Mouse (Mus musculus) midbrain, embryonic 11.5 days (tissue): ENCODE measurements around the gene Lin9. TPM values are rescaled to one million over a fixed set of nuclear protein-coding genes. Genes with fewer than 3 reads are reported as not detected.

Experiments used
- ATAC-seq: fragments of 200-750 bp; cut with Nextera tagmentation; 2 replicates; pipeline ENCODE4 v1.8.0; 2017; ENCODE audit warnings: moderate TSS enrichment, moderate library complexity; ENCODE audit not compliant: low FRiP score
- DNase-seq: peaks from one replicate; pipeline ENCODE4 v3.0.0; 2015; ENCODE audit warnings: low spot score; ENCODE audit errors: missing footprints
- H3K27ac ChIP-seq: fragments of 300-500 bp; sonication (generic); 2 replicates; pipeline ENCODE4 v1.5.1; 2014; ENCODE audit warnings: low read depth, low read length
- H3K27me3 ChIP-seq: fragments of 300-500 bp; sonication (generic); 2 replicates; pipeline ENCODE4 v1.6.1; 2014; ENCODE audit warnings: mild to moderate bottlenecking, low read length, moderate library complexity, mixed read lengths; ENCODE audit not compliant: control insufficient read depth, insufficient read depth
- H3K36me3 ChIP-seq: fragments of 300-500 bp; sonication (generic); 2 replicates; pipeline ENCODE4 v1.6.1; 2014; ENCODE audit warnings: mild to moderate bottlenecking, low read length, moderate library complexity, mixed read lengths; ENCODE audit not compliant: control insufficient read depth, insufficient read depth
- H3K4me1 ChIP-seq: fragments of 300-500 bp; sonication (generic); 2 replicates; pipeline ENCODE4 v1.6.1; 2014; ENCODE audit warnings: low read length; ENCODE audit not compliant: control insufficient read depth, insufficient read depth
- H3K4me2 ChIP-seq: fragments of 300-500 bp; sonication (generic); 2 replicates; pipeline ENCODE4 v1.6.1; 2014; ENCODE audit warnings: mild to moderate bottlenecking, moderate library complexity
- H3K4me3 ChIP-seq: fragments of 300-500 bp; sonication (generic); 2 replicates; pipeline ENCODE4 v1.5.1; 2014; ENCODE audit warnings: low read depth, low read length
- H3K9ac ChIP-seq: fragments of 300-500 bp; sonication (generic); 2 replicates; pipeline ENCODE4 v1.6.1; 2014; ENCODE audit warnings: low read length
- H3K9me3 ChIP-seq: fragments of 300-500 bp; sonication (generic); 2 replicates; pipeline ENCODE4 v1.6.1; 2016; ENCODE audit warnings: low read length; ENCODE audit not compliant: control insufficient read depth
- WGBS: fragments of 180-500 bp; shearing (Covaris S2); extraction: QIAGEN DNeasy Blood & Tissue Kit; methylation state at CpG from one replicate; pipeline ENCODE4 v1.1.7; 2014; 5-methylcytosine and 5-hydroxymethylcytosine counted together
- polyA plus RNA-seq: library from polyadenylated mRNA; unstranded; fragments of >200 nt; fragmentation: Nextera tagmentation; extraction: Ambion mirVana; gene quantifications from 2 replicates; pipeline ENCODE4 v1.2.1, GENCODE M21; 2014

Gene Lin9
- polyA plus RNA-seq, 1 experiment from 2014 or later, result 26.2 TPM

DNA sequence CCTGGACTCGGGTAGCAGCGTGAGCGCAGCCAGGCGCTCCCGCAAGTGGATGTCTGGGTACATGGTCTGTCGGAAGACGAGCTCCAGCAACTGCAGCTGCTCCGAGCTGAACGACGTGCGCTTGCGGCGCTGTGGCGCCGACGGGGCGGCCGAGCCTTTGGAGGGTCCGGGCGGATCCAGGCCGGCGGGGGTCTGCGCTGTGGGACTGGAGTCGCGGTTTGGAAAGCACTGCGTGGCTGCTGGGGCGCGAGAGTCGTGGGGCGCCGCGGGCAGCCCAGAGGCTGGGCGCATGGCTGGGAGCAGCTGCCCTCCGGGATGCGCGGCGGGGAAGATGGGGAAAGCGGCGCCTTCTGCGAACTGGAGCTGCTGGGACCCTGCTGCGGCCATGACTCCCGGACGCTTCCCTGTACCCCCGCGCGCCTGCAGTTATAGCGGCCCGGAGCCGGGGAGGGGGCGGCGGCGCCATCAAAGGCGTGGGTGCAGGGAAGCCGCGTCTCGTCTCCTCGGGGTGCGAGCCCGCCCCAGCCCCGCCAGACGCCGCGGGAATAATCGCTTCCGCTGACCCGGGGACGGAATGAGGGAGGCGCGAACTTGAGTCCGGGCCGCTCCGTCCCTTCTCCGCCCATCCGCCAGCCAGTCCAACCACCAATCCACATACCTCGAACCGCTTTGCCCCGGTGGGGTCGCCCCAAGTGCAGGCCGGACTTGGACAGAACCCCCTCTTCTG lies 55.8 kb downstream of the Lin9 start, which contains the start of gene Mixl1:
Gene Mixl1 (minus strand): TSS at position 409 of the 727 bp plus-strand sequence.
- ATAC-seq (no peak), DNase-seq (peak; percentile 92)
- WGBS, result 1% methylated on average over 66 of the region's 79 CpGs
- Histone ChIP-seq H3K9ac (peak within 1 kb of the TSS; percentile 33; the same call in 1 of the 2 replicates), H3K4me2 (peak within 1 kb of the TSS; percentile 53), H3K27me3 (peaks cover 30% of the 10 kb centered on the region), H3K36me3 (no peaks in the 10 kb centered on the region; the same call in 1 of the 2 replicates), H3K4me1 (no peaks in the 10 kb centered on the region; the same call in 1 of the 2 replicates), H3K9me3 (no peaks in the 10 kb centered on the region), H3K27ac (no peak within 1 kb of the TSS), H3K4me3 (peak within 1 kb of the TSS; percentile 34)

DNA sequence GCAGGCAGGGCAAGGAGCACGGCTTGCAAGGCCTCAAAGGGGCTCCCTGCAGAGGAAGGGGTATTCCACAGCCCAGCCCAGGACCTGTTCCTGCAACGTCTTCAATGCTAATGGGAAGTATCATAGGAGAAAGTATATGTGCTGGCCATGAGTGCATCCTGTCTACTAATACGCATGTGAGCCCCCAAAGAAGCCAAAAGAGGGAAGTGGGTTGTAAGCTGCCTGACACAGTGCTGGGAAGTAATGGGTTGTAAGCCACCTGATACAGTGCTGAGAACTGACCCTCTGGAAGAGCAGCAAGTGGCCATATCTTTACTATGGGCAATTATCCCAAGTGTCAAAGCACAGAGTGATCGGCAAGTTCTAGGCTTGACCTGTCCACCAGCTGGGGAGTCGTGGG lies 57.1 kb downstream of the Lin9 start:
- H3K9ac ChIP-seq, result no peak overlapping the region
- 54% methylated on average over 5 of the region's 5 CpGs for WGBS
- no peak overlapping the region for H3K27ac ChIP-seq
- no peaks in the 10 kb centered on the region for H3K9me3 ChIP-seq
- H3K27me3 ChIP-seq, result peaks cover 30% of the 10 kb centered on the region
- H3K4me3 ChIP-seq, result no peak overlapping the region
- ATAC-seq (no peak), DNase-seq (no peak)
- H3K36me3 ChIP-seq, result no peaks in the 10 kb centered on the region; the same call in 1 of the 2 replicates
- H3K4me2 ChIP-seq, result no peak overlapping the region
- no peaks in the 10 kb centered on the region; the same call in 1 of the 2 replicates for H3K4me1 ChIP-seq

DNA sequence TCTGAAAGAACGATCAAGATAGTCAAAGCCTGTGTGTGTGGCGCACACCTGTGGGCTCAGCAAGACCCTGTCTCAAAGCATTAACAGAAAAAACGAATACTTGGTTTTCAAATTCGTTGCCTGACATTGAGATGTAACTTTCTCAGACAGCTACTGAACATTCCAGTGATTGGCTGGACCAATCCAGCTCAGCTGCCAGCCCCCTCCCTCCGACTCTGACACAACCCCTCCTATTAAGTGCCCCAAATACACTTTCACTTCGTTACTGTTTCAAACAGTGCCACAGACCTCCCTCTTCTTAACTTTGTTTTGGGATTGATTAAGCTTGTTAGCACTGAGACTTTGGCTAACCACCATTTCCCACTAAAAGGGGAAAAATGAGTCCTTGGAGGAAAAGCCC lies 62.5 kb downstream of the Lin9 start:
- no peak overlapping the region for H3K4me2 ChIP-seq
- no peak overlapping the region for H3K4me3 ChIP-seq
- H3K9ac ChIP-seq, result no peak overlapping the region
- ATAC-seq (no peak), DNase-seq (no peak)
- no peak overlapping the region for H3K27ac ChIP-seq
- no peaks in the 10 kb centered on the region for H3K9me3 ChIP-seq
- H3K4me1 ChIP-seq, result no peaks in the 10 kb centered on the region
- 53% methylated on average over 6 of the region's 6 CpGs for WGBS
- H3K27me3 ChIP-seq, result 0 out of 2 replicates have a peak, but pooled peaks cover 2% of the 10 kb centered on the region
- no peaks in the 10 kb centered on the region for H3K36me3 ChIP-seq

DNA sequence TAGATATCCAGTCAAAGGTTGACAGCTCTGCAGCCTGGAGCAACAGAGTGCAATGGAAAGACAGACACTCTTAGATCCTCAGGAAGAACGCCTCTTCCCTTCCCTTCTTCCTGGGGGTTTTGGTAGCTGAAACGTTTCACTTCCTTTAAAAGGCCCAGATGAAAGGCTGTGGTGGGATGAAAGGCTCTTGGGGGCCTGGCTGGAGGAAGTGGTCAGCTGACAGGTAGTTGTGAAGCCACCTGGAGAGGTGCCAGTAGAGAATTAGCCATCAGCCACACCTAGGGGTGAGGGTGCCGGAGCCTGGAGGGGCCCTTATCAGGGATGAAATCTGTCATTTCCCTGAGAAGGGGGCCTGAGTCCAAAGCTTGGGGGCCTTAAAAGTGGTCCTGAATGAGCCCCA lies 66.4 kb downstream of the Lin9 start:
- Histone ChIP-seq H3K4me3 (no peak overlapping the region), H3K9ac (no peak overlapping the region), H3K27ac (no peak overlapping the region), H3K9me3 (no peaks in the 10 kb centered on the region), H3K4me2 (no peak overlapping the region), H3K27me3 (no peaks in the 10 kb centered on the region), H3K4me1 (no peaks in the 10 kb centered on the region), H3K36me3 (no peaks in the 10 kb centered on the region)
- WGBS, result 60% methylated on average over 3 of the region's 3 CpGs
- ATAC-seq (no peak), DNase-seq (no peak)

DNA sequence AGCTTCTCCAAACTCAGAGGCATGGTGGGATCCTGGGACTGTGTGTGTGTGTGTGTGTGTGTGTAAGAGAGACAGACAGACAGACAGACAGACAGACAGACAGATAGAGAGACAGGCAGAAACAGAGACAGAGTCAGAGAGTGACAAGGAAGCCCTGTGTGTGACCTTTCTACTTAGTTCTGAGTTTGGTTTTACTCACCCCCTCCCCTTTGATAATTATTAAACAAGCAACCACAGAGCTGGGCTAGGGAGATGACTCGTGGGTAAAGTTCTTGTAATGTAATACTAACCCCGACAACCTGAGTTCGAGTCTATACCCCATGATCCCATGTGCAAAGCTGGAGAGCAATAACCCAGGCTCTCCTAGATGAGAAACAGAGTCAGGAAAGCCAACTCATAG lies 66.9 kb downstream of the Lin9 start:
- DNase-seq, result no peak
- Histone ChIP-seq H3K4me3 (no peak overlapping the region), H3K9me3 (no peaks in the 10 kb centered on the region), H3K27ac (no peak overlapping the region), H3K4me1 (no peaks in the 10 kb centered on the region), H3K27me3 (no peaks in the 10 kb centered on the region), H3K9ac (no peak overlapping the region), H3K4me2 (no peak overlapping the region), H3K36me3 (no peaks in the 10 kb centered on the region)
- ATAC-seq, result no peak
- 79% methylated on average over 3 of the region's 3 CpGs for WGBS

DNA sequence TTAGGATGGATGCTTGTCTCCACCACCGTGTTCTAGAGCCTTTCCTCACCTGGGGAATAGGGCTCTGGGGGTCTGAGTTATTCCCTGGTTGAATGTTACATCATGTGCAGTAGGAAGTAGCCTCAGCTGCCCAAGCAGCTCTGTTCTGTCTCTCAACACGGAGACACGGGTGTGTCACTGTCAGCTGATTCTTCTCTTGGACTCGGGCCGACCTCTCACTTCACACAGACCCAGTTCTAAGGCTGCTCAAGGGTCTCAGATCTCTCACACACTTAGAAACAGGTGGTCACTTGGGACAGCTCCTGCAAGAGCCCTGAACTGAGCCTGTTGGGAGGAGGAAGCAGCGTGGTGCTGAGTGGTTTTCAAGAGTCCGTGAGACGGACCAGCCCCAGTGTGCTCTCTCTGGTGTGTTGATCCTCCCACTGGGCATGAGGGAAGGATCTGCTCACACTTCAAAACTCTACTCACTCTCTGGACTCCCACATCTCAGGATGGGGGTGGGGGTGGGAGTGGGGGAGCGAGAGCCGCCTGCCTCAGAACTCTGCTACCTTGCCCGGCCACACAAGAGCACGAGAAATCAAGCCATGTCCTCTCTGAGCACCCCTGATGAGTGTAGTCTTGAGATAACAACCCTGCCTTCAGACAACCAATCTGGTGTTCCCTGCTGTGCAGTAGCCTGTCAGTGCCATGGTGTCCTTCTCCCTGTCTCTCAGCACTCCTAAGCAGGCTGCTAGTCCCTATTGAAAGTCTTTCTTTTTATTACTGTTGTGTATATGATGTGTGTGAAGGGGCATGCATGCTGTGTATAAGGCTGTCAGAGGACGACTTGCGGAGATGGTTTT lies 68.2 kb downstream of the Lin9 start:
- H3K9me3 ChIP-seq, result no peaks in the 10 kb centered on the region
- no peak overlapping the region for H3K27ac ChIP-seq
- H3K9ac ChIP-seq, result no peak overlapping the region
- no peaks in the 10 kb centered on the region for H3K4me1 ChIP-seq
- H3K4me2 ChIP-seq, result no peak overlapping the region
- 75% methylated on average over 14 of the region's 14 CpGs for WGBS
- ATAC-seq (no peak), DNase-seq (peak; percentile 8)
- no peaks in the 10 kb centered on the region for H3K36me3 ChIP-seq
- H3K4me3 ChIP-seq, result no peak overlapping the region
- no peaks in the 10 kb centered on the region for H3K27me3 ChIP-seq

DNA sequence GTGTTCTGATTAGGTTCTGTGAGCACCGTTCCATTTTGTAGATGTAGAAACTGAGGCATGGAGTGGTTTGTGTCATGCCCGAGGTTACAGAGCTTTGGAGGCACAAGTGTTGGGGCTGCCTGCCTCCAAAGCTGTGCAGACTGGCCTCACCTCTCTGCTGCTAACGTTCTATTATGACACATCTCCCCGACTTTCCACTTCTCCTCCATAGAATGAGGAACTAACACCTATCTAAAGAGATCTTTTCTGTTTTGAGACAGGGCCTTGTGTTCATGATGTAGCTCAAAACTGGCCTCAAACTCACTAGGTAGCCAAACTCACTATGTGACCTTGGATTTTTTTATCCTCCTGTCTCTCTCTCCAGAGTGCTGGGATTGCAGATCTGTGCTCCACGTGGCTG lies 77.8 kb downstream of the Lin9 start:
- ATAC-seq (no peak), DNase-seq (no peak)
- H3K9ac ChIP-seq, result no peak overlapping the region
- no peaks in the 10 kb centered on the region for H3K27me3 ChIP-seq
- no peak overlapping the region for H3K4me2 ChIP-seq
- H3K36me3 ChIP-seq, result no peaks in the 10 kb centered on the region
- WGBS, result 78% methylated on average over 5 of the region's 5 CpGs
- no peak overlapping the region for H3K4me3 ChIP-seq
- H3K4me1 ChIP-seq, result no peaks in the 10 kb centered on the region
- H3K27ac ChIP-seq, result no peak overlapping the region
- no peaks in the 10 kb centered on the region for H3K9me3 ChIP-seq

DNA sequence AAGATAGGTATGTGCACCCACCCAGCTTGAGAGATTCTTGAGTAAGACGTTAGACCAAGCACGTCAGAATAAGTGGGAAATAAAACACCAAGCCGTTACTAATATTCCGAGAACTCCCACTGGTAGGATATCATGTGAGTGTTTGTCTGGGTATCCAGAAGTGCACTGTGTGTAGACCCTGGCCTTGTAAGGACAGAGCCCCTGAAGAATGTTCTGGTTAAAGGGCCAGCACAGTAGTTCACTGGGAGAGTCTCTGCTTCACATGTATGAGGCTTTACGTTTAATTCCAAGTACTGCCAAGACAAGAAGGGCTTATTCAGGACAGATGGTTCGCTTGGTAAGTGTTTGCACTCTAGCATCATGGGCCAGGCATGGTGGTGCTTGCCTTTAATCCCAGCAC lies 78.5 kb downstream of the Lin9 start:
- 85% methylated on average over 6 of the region's 6 CpGs for WGBS
- no peak overlapping the region for H3K27ac ChIP-seq
- no peak overlapping the region for H3K9ac ChIP-seq
- H3K4me2 ChIP-seq, result no peak overlapping the region
- H3K36me3 ChIP-seq, result no peaks in the 10 kb centered on the region
- no peaks in the 10 kb centered on the region for H3K9me3 ChIP-seq
- H3K4me3 ChIP-seq, result no peak overlapping the region
- no peaks in the 10 kb centered on the region for H3K4me1 ChIP-seq
- no peaks in the 10 kb centered on the region for H3K27me3 ChIP-seq
- DNase-seq (peak; percentile 37), ATAC-seq (no peak)
